Mouse (Mus musculus) MEL (cell line): ENCODE measurements at regions not wholly inside any gene's neighbourhood (a gene's known extent, or its start where the extent isn't known, plus 50 kb on each side); places are given as distances from the start of the nearest gene placed in this dataset.

ENCODE experiments used
- CTCF ChIP-seq, 3 experiments: IDR thresholded peaks in 2 of 3; conservative IDR thresholded peaks in 1 of 3; 2 replicates each; pipeline ENCODE4 v1.5.1; 2011 to 2012; ENCODE audit warnings: low read length in 3 of 3, low read depth in 2 of 3, mild to moderate bottlenecking in 2 of 3, improper control_type of control experiment in 1 of 3, inconsistent platforms in 1 of 3, mixed read lengths in 1 of 3, moderate library complexity in 1 of 3; ENCODE audit not compliant: control insufficient read depth in 1 of 3, insufficient read depth in 1 of 3, poor library complexity in 1 of 3, severe bottlenecking in 1 of 3
- EP300 ChIP-seq, 2 experiments: IDR thresholded peaks; 2 replicates each; pipeline ENCODE4 v1.6.1; 2011; ENCODE audit warnings: improper control_type of control experiment in 2 of 2, low read length in 2 of 2, low read depth in 1 of 2, mild to moderate bottlenecking in 1 of 2

DNA sequence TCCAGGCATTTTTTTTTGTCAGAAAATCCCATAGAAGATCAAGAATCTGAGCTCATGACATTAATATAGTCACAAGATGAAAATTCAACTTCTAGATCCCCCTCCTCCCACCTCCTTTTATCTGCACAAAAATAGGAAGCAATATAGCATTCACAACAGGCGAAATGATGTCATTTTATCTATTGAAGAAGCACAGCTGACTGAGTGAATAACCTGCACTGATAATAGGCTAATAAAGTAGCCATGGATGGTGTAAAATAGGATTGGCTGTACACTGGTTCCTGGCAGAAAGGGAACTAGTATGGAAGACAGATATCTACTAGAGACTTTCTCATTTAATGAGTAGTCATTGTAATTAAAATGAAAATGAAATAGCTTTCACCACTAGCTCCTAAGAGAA, 1124.6 kb downstream of the Diaph2 start:
- TF ChIP-seq EP300 (IDR thresholded peaks at IDR 0.05; ENCODE audit: low read depth in 1 of 2, low read length in 2 of 2) = peak; percentile 75 to 82
- TF ChIP-seq CTCF (IDR thresholded peaks at IDR 0.05 in 2 of 3, conservative IDR thresholded peaks at IDR 0.05 in 1 of 3; ENCODE audit: control insufficient read depth in 1 of 3, insufficient read depth in 1 of 3, low read depth in 2 of 3, low read length in 3 of 3, poor library complexity in 1 of 3, severe bottlenecking in 1 of 3) = no peak
